In the genomic region with DNA sequence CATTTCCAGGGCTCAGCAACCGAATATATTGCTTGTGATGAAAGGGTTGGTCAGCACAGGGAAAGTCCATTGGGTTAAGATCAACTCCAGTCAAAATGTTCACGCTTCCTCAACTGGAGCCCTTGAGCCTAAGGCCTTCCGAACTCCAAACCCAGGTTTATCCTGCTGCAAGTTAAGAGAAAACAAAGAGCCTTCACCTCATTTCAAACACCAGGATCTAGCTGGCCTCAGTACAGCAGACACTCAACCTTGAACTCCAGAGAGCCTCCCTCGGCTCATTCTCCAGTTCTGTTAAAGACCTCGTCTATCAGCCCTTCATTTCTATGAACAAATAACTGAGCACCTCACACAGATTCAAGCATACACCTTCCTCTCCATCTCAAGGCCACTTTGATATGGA, we compare ENCODE assay signal across 9 mouse cellular contexts. TPM values are rescaled to one million over a fixed set of nuclear protein-coding genes. Genes with fewer than 3 reads are reported as not detected.
DNase-seq lines count a peak whose midpoint lies in the region; ATAC-seq and TF ChIP-seq lines count a peak whose summit lies in the region.
"Had no signal": no experiment of that assay in that cellular context is flagged by ENCODE, and none has a peak within 500 bp of the region (broad histone marks: within the 10 kb centered on the region; RNA-seq: fewer than 3 reads in every experiment).

No protein-coding gene starts in this region.

- intact Hi-C loops in gastrocnemius, adult 2 months (cut with DNase I): loop anchor here (2.0 kb wide), 1 partner anchor 91 kb away; a partner anchor contains a TSS

- peak overlapping the region; percentile 76 for H3ac ChIP-seq in C2C12 (ENCODE audit: control insufficient read depth, insufficient read length, low read depth)

- no peak for TF ChIP-seq CTCF in gastrocnemius, adult 2 months (IDR thresholded peaks at IDR 0.05)
- TF ChIP-seq CTCF in C2C12 (IDR thresholded peaks at IDR 0.05; ENCODE audit: control insufficient read depth, insufficient read depth, insufficient read length): no peak

- H3K9me3 ChIP-seq in forebrain, embryonic 15.5 days: no peaks in the 10 kb centered on the region
- no peaks in the 10 kb centered on the region for H3K9me3 ChIP-seq in liver, embryonic 15.5 days (replicated peaks)

- no peak for ATAC-seq in forebrain, embryonic 15.5 days (replicated peaks)
- no peak for ATAC-seq in liver, embryonic 15.5 days (ENCODE audit: insufficient read depth)

- H3K27me3 ChIP-seq in C2C12 (ENCODE audit: control insufficient read depth, insufficient read depth, insufficient read length): no peaks in the 10 kb centered on the region
- no peaks in the 10 kb centered on the region for H3K27me3 ChIP-seq in forebrain, embryonic 15.5 days
- H3K27me3 ChIP-seq in liver, embryonic 15.5 days: no peaks in the 10 kb centered on the region

- peak overlapping the region; percentile 74 for H3K4me2 ChIP-seq in forebrain, embryonic 15.5 days (replicated peaks)
- H3K4me2 ChIP-seq in liver, embryonic 15.5 days: peak overlapping the region; percentile 74

- 51% methylated on average over 5 of the region's 5 CpGs for WGBS in forebrain, embryonic 15.5 days
- 34% methylated on average over 5 of the region's 5 CpGs for WGBS in liver, embryonic 15.5 days (ENCODE audit: insufficient replicate concordance)

- H3K4me1 ChIP-seq in forebrain, embryonic 15.5 days: peaks cover 25% of the 10 kb centered on the region
- H3K4me1 ChIP-seq in liver, embryonic 15.5 days (replicated peaks): peaks cover 42% of the 10 kb centered on the region

- peaks cover 54% of the 10 kb centered on the region for H3K79me2 ChIP-seq in C2C12 (ENCODE audit: control insufficient read depth, insufficient read depth)

- H3K4me3 ChIP-seq in gastrocnemius, adult 2 months: peak overlapping the region; percentile 92
- H3K4me3 ChIP-seq in C2C12 (ENCODE audit: insufficient read depth, poor library complexity, severe bottlenecking): peak overlapping the region; percentile 90
- peak overlapping the region; percentile 87 for H3K4me3 ChIP-seq in forebrain, embryonic 15.5 days
- peak overlapping the region; percentile 97 for H3K4me3 ChIP-seq in liver, embryonic 15.5 days (replicated peaks)

- H3K79me3 ChIP-seq in C2C12 (ENCODE audit: low read depth): peaks cover 26% of the 10 kb centered on the region

- H3K27ac ChIP-seq in gastrocnemius, adult 2 months: peak overlapping the region; percentile 99
- no peak overlapping the region for H3K27ac ChIP-seq in forebrain, embryonic 15.5 days (replicated peaks)
- peak overlapping the region; percentile 3; the same call in 1 of the 2 replicates for H3K27ac ChIP-seq in liver, embryonic 15.5 days (replicated peaks)

- no peak for DNase-seq in gastrocnemius, adult 2 months
- DNase-seq in gastrocnemius, adult 18-20 months (ENCODE audit: low spot score): no peak
- no peak for DNase-seq in frontal cortex, postnatal 25 days (ENCODE audit: low spot score in 2 of 2)
- DNase-seq in adrenal gland, adult 8-10 months: no peak
- no peak for DNase-seq in right cerebral cortex, adult 2 months (ENCODE audit: low spot score in 2 of 2)
- DNase-seq: retina, postnatal 1 day had no signal

- peak overlapping the region; percentile 95 for H3K9ac ChIP-seq in forebrain, embryonic 15.5 days (replicated peaks)
- H3K9ac ChIP-seq in liver, embryonic 15.5 days: peak overlapping the region; percentile 30; the same call in 1 of the 2 replicates

- H3K36me3 ChIP-seq in C2C12 (ENCODE audit: control insufficient read depth, insufficient read depth): peaks cover 19% of the 10 kb centered on the region
- peaks cover 18% of the 10 kb centered on the region for H3K36me3 ChIP-seq in forebrain, embryonic 15.5 days
- H3K36me3 ChIP-seq in liver, embryonic 15.5 days (replicated peaks): 0 out of 2 replicates have a peak, but pooled peaks cover 12% of the 10 kb centered on the region

TF ChIP-seq in C2C12, 6 proteins besides CTCF, POLR2A, EP300 and RAD21:
- TF ChIP-seq CEBPB (IDR thresholded peaks at IDR 0.05; ENCODE audit: low read depth) (no peak), FOSL1 (IDR thresholded peaks at IDR 0.05; ENCODE audit: insufficient read depth, low read length, poor library complexity, severe bottlenecking) (no peak), USF1 (IDR thresholded peaks at IDR 0.05; ENCODE audit: low read depth) (no peak), MAX (IDR thresholded peaks at IDR 0.05) (no peak), MYOD1 (IDR thresholded peaks at IDR 0.05; ENCODE audit: control insufficient read depth, insufficient read length, low read depth) (no peak), MYOG (IDR thresholded peaks at IDR 0.05; ENCODE audit: control insufficient read depth, extremely low read depth, insufficient read length) (no peak)
TF ChIP-seq in C2C12: peak in this region for 0.

RNA-seq across cellular contexts. Expression of a gene that starts 0.8 kb away (rescaled TPM):
- 10 to 100 TPM; 21.4 to 22.7 TPM for total RNA-seq in gastrocnemius, adult 2 months (2021)
- total RNA-seq in gastrocnemius, adult 18-20 months (2021): 10 to 100 TPM; 17.0 to 17.1 TPM
- polyA plus RNA-seq in C2C12 (2012; fragmentation: generic; extraction: Trizol): 14.7 TPM
- 33.7 and 35.1 TPM in 2 replicates for polyA plus RNA-seq in forebrain, embryonic 15.5 days (2015; fragmentation: Nextera tagmentation; extraction: Ambion mirVana)
- polyA plus RNA-seq in liver, embryonic 15.5 days (2015; fragmentation: Nextera tagmentation; extraction: Ambion mirVana): 6.6 and 8.4 TPM in 2 replicates
- total RNA-seq in adrenal gland, adult 8-10 months (2022): 10 to 100 TPM; 22.5 to 34.6 (median 23.4) TPM

RNA-seq across cellular contexts. Expression of a gene that starts 16.0 kb away (rescaled TPM):
- 10 to 100 TPM; 15.9 to 16.8 TPM for total RNA-seq in gastrocnemius, adult 2 months (2021)
- total RNA-seq in gastrocnemius, adult 18-20 months (2021): 10 to 100 TPM; 15.2 to 16.3 TPM
- 8.6 TPM for polyA plus RNA-seq in C2C12 (2012; fragmentation: generic; extraction: Trizol)
- 32.4 and 36.4 TPM in 2 replicates for polyA plus RNA-seq in forebrain, embryonic 15.5 days (2015; fragmentation: Nextera tagmentation; extraction: Ambion mirVana)
- 17.1 and 17.4 TPM in 2 replicates for polyA plus RNA-seq in liver, embryonic 15.5 days (2015; fragmentation: Nextera tagmentation; extraction: Ambion mirVana)
- total RNA-seq in adrenal gland, adult 8-10 months (2022): 10 to 100 TPM; 15.0 to 21.3 (median 16.7) TPM

RNA-seq across cellular contexts. Expression of a gene that starts 16.0 kb away (rescaled TPM):
- under 1 TPM; 0.18 to 0.20 TPM for total RNA-seq in gastrocnemius, adult 2 months (2021)
- under 1 TPM in 1 of 2 experiments, not detected in 1; 0.36 TPM for total RNA-seq in gastrocnemius, adult 18-20 months (2021)
- polyA plus RNA-seq in C2C12 (2012; fragmentation: generic; extraction: Trizol): 0.08 TPM
- 0.23 and 0.28 TPM in 2 replicates for polyA plus RNA-seq in forebrain, embryonic 15.5 days (2015; fragmentation: Nextera tagmentation; extraction: Ambion mirVana)
- 0.08 and 0.10 TPM in 2 replicates for polyA plus RNA-seq in liver, embryonic 15.5 days (2015; fragmentation: Nextera tagmentation; extraction: Ambion mirVana)
- 1 to 10 TPM in 3 of 4 experiments, under 1 TPM in 1; 0.87 to 2.0 (median 1.3) TPM for total RNA-seq in adrenal gland, adult 8-10 months (2022)
